Mouse (Mus musculus): ENCODE results near the gene Zfp462. TPM values are rescaled to one million over a fixed set of nuclear protein-coding genes. Genes with fewer than 3 reads are reported as not detected.
A peak's percentile ranks its signal among the peaks of the same experiment; 100 is the strongest.

Gene Zfp462
- polyA plus RNA-seq, 1 experiment from 2014 or later = 9.9 TPM

GRCm38 (mm10) chr4:55038139-55038538 lies 93.3 kb downstream of the Zfp462 start:
- no peaks in the 10 kb centered on the region for H3K9me3 ChIP-seq (replicated peaks; ENCODE audit: control insufficient read depth, low read length, poor library complexity, severe bottlenecking)
- no peak overlapping the region for H3K27ac ChIP-seq (ENCODE audit: low read length)
- peaks cover 28% of the 10 kb centered on the region for H3K4me1 ChIP-seq (ENCODE audit: control insufficient read depth, insufficient read depth, low read length)
- 89% methylated on average over 6 of the region's 6 CpGs for WGBS
- H3K4me3 ChIP-seq (ENCODE audit: low read depth, low read length) = no peak overlapping the region
- H3K4me2 ChIP-seq (ENCODE audit: low read length) = no peak overlapping the region
- H3K27me3 ChIP-seq (ENCODE audit: control insufficient read depth, insufficient read depth, low read depth, low read length) = no peaks in the 10 kb centered on the region
- peaks cover 8% of the 10 kb centered on the region; the same call in 1 of the 2 replicates for H3K36me3 ChIP-seq (ENCODE audit: control insufficient read depth, insufficient read depth, low read length)
- no peak overlapping the region for H3K9ac ChIP-seq (ENCODE audit: low read depth, low read length)
- ATAC-seq = no peak

DNA sequence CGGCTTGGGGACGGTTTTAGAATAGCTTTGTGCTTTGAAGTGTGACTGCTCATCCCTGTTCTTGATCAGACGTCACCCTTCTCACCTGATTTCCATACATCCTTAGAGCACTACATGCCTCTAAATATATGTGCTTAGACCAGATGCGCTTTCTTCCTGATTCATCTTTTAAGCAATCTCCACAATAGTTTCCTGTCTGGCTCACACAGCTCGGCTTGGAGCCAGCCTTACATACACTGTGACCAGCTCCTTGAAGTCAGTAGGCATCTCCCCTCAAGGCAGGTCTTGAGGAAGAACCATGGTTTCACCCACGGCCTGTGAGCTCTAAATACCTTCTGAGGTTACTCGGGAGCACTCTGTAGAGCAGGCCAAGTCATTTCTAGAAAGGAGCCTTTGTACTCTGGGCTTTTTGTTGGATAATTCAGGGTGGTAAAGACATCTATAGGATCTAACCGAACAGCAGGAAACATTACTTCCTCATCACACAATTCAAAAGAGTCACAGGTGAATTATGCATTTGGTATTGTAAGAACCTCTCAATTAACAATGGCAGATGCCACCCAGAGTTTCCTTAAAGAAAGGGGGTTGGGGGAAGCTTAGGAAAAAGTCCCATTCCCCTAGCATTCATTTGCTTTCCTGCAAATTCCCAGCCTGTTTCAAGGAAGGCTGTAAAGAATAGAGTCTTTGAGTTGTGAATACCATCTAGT lies 95.6 kb downstream of the Zfp462 start:
- WGBS = 42% methylated on average over 8 of the region's 8 CpGs
- ATAC-seq = no peak

DNA sequence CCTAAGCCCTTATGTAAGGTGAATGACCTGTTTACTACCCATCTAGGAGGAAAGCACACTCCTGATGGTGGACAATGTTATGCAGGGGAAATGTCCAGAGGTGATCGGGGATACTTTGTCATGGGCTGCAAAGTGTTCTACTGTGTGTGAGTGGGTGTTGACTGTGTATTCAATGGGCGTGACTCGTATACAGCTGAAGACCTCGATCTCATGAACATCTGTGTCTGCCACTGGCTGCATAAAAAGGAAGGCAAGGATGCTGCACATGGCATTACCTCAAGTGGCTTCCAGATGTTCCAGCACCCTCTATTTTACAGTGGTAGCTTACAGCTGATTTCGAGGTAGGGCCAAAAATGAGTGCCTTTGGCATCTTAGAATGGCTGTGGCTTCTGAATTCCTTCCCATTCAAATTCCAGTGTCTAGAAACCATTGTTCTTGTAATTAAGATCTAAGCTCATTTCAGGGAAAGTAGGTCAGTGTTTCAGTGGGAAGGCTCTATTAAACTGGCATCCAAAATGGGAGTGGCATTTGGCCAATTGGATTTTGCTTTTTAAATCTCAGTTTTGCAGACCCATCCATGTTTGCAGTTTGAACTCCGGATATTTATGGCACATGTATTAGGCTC lies 96.4 kb downstream of the Zfp462 start:
- ATAC-seq = no peak
- no peak overlapping the region for H3K9ac ChIP-seq (ENCODE audit: low read depth, low read length)
- 0 out of 2 replicates have a peak, but pooled peaks cover 5% of the 10 kb centered on the region for H3K36me3 ChIP-seq (ENCODE audit: control insufficient read depth, insufficient read depth, low read length)
- no peaks in the 10 kb centered on the region for H3K9me3 ChIP-seq (replicated peaks; ENCODE audit: control insufficient read depth, low read length, poor library complexity, severe bottlenecking)
- H3K4me3 ChIP-seq (ENCODE audit: low read depth, low read length) = no peak overlapping the region
- peaks cover 26% of the 10 kb centered on the region for H3K4me1 ChIP-seq (ENCODE audit: control insufficient read depth, insufficient read depth, low read length)
- 81% methylated on average over 6 of the region's 6 CpGs for WGBS
- no peak overlapping the region for H3K4me2 ChIP-seq (ENCODE audit: low read length)
- no peaks in the 10 kb centered on the region for H3K27me3 ChIP-seq (ENCODE audit: control insufficient read depth, insufficient read depth, low read depth, low read length)
- peak overlapping the region; percentile 40; the same call in 1 of the 2 replicates for H3K27ac ChIP-seq (ENCODE audit: low read length)

More for the DNA sequence above, 95.6 kb downstream of the Zfp462 start:
- H3K27me3 ChIP-seq (ENCODE audit: control insufficient read depth, insufficient read depth, low read depth, low read length) = no peaks in the 10 kb centered on the region
- H3K27ac ChIP-seq (ENCODE audit: low read length) = 0 out of 2 replicates have a peak overlapping the region, but pooled peaks have one; percentile 5
- no peak overlapping the region for H3K4me3 ChIP-seq (ENCODE audit: low read depth, low read length)
- H3K9ac ChIP-seq (ENCODE audit: low read depth, low read length) = no peak overlapping the region
- H3K9me3 ChIP-seq (replicated peaks; ENCODE audit: control insufficient read depth, low read length, poor library complexity, severe bottlenecking) = no peaks in the 10 kb centered on the region
- H3K36me3 ChIP-seq (ENCODE audit: control insufficient read depth, insufficient read depth, low read length) = 0 out of 2 replicates have a peak, but pooled peaks cover 5% of the 10 kb centered on the region
- H3K4me1 ChIP-seq (ENCODE audit: control insufficient read depth, insufficient read depth, low read length) = peaks cover 26% of the 10 kb centered on the region
- H3K4me2 ChIP-seq (ENCODE audit: low read length) = no peak overlapping the region

DNA sequence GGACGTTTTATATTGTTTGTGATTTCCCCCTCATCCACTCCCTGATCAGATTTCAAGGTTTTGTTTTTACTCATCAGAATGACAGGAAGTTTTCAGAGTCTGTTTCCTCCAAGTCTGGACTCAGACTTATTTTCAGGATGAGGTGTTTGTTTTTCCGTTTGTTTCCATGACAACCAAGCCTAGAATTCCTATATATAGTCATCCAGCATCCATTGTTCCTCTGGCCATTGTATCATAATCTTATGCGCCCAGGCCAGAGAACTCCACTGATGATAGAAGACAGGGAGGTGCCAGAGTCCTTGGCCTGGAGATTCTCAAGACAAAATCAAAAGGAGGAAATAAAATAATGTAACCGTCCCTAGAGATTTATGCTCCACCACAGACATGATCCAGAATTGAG lies 97.7 kb downstream of the Zfp462 start:
- H3K36me3 ChIP-seq (ENCODE audit: control insufficient read depth, insufficient read depth, low read length) = no peaks in the 10 kb centered on the region
- H3K4me3 ChIP-seq (ENCODE audit: low read depth, low read length) = no peak overlapping the region
- no peak for ATAC-seq

GRCm38 (mm10) chr4:55047266-55047665 lies 102.4 kb downstream of the Zfp462 start:
- Histone ChIP-seq H3K4me1 (ENCODE audit: control insufficient read depth, insufficient read depth, low read length) (peaks cover 18% of the 10 kb centered on the region), H3K4me3 (ENCODE audit: low read depth, low read length) (no peak overlapping the region), H3K9ac (ENCODE audit: low read depth, low read length) (no peak overlapping the region), H3K27me3 (ENCODE audit: control insufficient read depth, insufficient read depth, low read depth, low read length) (no peaks in the 10 kb centered on the region), H3K4me2 (ENCODE audit: low read length) (no peak overlapping the region), H3K9me3 (replicated peaks; ENCODE audit: control insufficient read depth, low read length, poor library complexity, severe bottlenecking) (no peaks in the 10 kb centered on the region), H3K27ac (ENCODE audit: low read length) (no peak overlapping the region), H3K36me3 (ENCODE audit: control insufficient read depth, insufficient read depth, low read length) (peaks cover 11% of the 10 kb centered on the region)
- 78% methylated on average over 7 of the region's 7 CpGs for WGBS
- ATAC-seq = no peak

More for the DNA sequence above, 97.7 kb downstream of the Zfp462 start:
- Histone ChIP-seq H3K27ac (ENCODE audit: low read length) (0 out of 2 replicates have a peak overlapping the region, but pooled peaks have one; percentile 6), H3K4me1 (ENCODE audit: control insufficient read depth, insufficient read depth, low read length) (peaks cover 26% of the 10 kb centered on the region), H3K9ac (ENCODE audit: low read depth, low read length) (no peak overlapping the region), H3K27me3 (ENCODE audit: control insufficient read depth, insufficient read depth, low read depth, low read length) (no peaks in the 10 kb centered on the region), H3K4me2 (ENCODE audit: low read length) (no peak overlapping the region), H3K9me3 (replicated peaks; ENCODE audit: control insufficient read depth, low read length, poor library complexity, severe bottlenecking) (no peaks in the 10 kb centered on the region)
- 25% methylated on average over 4 of the region's 4 CpGs for WGBS

- no peak overlapping the region for H3K9ac ChIP-seq (ENCODE audit: low read depth, low read length)
- 56% methylated on average over 16 of the region's 16 CpGs for WGBS
- ATAC-seq = 0 out of 2 replicates have a peak, but pooled peaks have one; percentile 16
Observed at GRCm38 (mm10) chr4:55049938-55050610, 105.2 kb downstream of the Zfp462 start.

DNA sequence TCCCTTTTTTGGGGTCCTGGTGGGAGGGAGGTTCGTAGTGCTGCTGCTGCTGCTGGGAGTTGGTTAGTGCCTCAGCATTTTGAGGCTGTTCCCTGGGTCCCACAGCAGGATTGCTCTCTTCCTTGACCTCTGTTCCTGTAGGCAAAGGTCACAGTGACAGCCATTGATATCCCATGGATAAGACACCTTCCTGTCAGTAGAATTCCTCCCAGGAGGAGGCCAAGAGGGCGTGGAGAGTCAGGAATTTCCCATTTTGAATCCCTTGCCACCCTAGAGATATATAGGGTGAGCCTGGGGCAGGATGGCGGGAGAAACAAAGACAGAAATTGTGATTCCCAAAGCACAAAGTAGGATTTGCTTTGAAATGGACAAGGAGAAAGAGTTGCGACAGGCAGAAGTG lies 106.5 kb downstream of the Zfp462 start:
- Histone ChIP-seq H3K36me3 (ENCODE audit: control insufficient read depth, insufficient read depth, low read length) (peaks cover 27% of the 10 kb centered on the region), H3K4me1 (ENCODE audit: control insufficient read depth, insufficient read depth, low read length) (peaks cover 11% of the 10 kb centered on the region), H3K27ac (ENCODE audit: low read length) (no peak overlapping the region), H3K9ac (ENCODE audit: low read depth, low read length) (no peak overlapping the region), H3K27me3 (ENCODE audit: control insufficient read depth, insufficient read depth, low read depth, low read length) (no peaks in the 10 kb centered on the region), H3K4me3 (ENCODE audit: low read depth, low read length) (no peak overlapping the region), H3K4me2 (ENCODE audit: low read length) (no peak overlapping the region), H3K9me3 (replicated peaks; ENCODE audit: control insufficient read depth, low read length, poor library complexity, severe bottlenecking) (no peaks in the 10 kb centered on the region)
- 85% methylated on average over 4 of the region's 4 CpGs for WGBS
- ATAC-seq = no peak

More at GRCm38 (mm10) chr4:55049938-55050610, 105.2 kb downstream of the Zfp462 start:
- Histone ChIP-seq H3K4me3 (ENCODE audit: low read depth, low read length) (no peak overlapping the region), H3K4me2 (ENCODE audit: low read length) (no peak overlapping the region), H3K36me3 (ENCODE audit: control insufficient read depth, insufficient read depth, low read length) (peaks cover 22% of the 10 kb centered on the region), H3K27ac (ENCODE audit: low read length) (peak overlapping the region; percentile 63), H3K9me3 (replicated peaks; ENCODE audit: control insufficient read depth, low read length, poor library complexity, severe bottlenecking) (no peaks in the 10 kb centered on the region), H3K27me3 (ENCODE audit: control insufficient read depth, insufficient read depth, low read depth, low read length) (no peaks in the 10 kb centered on the region), H3K4me1 (ENCODE audit: control insufficient read depth, insufficient read depth, low read length) (peaks cover 11% of the 10 kb centered on the region)

GRCm38 (mm10) chr4:55052686-55053085 lies 107.8 kb downstream of the Zfp462 start:
- 85% methylated on average over 10 of the region's 10 CpGs for WGBS
- Histone ChIP-seq H3K4me2 (ENCODE audit: low read length) (no peak overlapping the region), H3K9me3 (replicated peaks; ENCODE audit: control insufficient read depth, low read length, poor library complexity, severe bottlenecking) (no peaks in the 10 kb centered on the region), H3K27ac (ENCODE audit: low read length) (no peak overlapping the region), H3K4me1 (ENCODE audit: control insufficient read depth, insufficient read depth, low read length) (peaks cover 11% of the 10 kb centered on the region), H3K36me3 (ENCODE audit: control insufficient read depth, insufficient read depth, low read length) (peaks cover 27% of the 10 kb centered on the region), H3K9ac (ENCODE audit: low read depth, low read length) (no peak overlapping the region), H3K27me3 (ENCODE audit: control insufficient read depth, insufficient read depth, low read depth, low read length) (no peaks in the 10 kb centered on the region), H3K4me3 (ENCODE audit: low read depth, low read length) (no peak overlapping the region)
- ATAC-seq = no peak
